Mouse (Mus musculus): ENCODE data around the gene Hist2h2aa2. TPM values are rescaled to one million over a fixed set of nuclear protein-coding genes. Genes with fewer than 3 reads are reported as not detected.
"Not testable (repeated sequence)": the region's sequence is repeated elsewhere in the genome, so short reads cannot be mapped to it uniquely, and the experiment has no call there.

Hist2h2aa2 gene
- polyA plus RNA-seq, 1 experiment from 2014 or later = 45.5 TPM

DNA sequence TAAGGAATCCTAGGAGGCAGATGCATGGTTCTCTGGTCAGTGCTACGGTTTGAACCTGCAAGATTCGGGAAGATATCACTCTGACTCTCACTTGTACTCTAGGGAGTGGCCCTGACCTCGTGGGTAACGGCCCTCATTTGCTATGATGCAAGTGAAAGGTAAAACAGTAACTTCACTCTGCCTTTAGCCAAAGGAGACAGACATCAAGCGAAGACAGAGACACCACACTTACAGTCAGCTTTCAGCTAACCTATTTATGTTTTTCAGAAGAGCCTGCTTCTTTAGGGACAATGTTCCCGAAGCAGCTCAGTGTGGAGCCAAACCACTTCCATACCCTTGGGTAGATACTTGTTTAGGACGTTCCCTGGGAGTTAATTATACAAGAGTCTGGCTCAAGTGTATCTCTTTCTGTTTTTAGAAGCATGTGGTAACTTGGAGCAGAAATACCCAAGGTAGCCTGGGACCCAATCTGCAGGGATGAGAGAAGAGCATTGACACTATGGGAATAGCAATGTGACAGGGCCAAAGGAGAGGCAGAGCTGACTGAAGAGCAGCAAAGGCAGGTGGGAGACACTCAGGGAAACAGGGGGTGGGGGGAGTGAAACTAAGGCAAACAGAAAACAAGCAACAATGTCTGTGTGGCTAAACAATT lies 4.0 kb upstream of the Hist2h2aa2 start:
- no peaks in the 10 kb centered on the region for H3K9me3 ChIP-seq (ENCODE audit: control insufficient read depth, low read length)
- WGBS = 77% methylated on average over 7 of the region's 7 CpGs
- H3K27ac ChIP-seq (ENCODE audit: low read depth) = peak overlapping the region; percentile 93
- ATAC-seq (replicated peaks; ENCODE audit: low FRiP score, low TSS enrichment, low read depth) (no peak), DNase-seq (ENCODE audit: low spot score) (no peak)
- H3K4me3 ChIP-seq (ENCODE audit: low read depth, low read length) = 0 out of 2 replicates have a peak overlapping the region, but pooled peaks have one; percentile 39
- H3K36me3 ChIP-seq (ENCODE audit: control insufficient read depth, insufficient read depth, low read length) = no peaks in the 10 kb centered on the region
- H3K4me2 ChIP-seq (ENCODE audit: low read length) = peak overlapping the region; percentile 53
- H3K27me3 ChIP-seq (replicated peaks; ENCODE audit: control insufficient read depth, insufficient read depth, low read length) = no peaks in the 10 kb centered on the region
- peaks cover 18% of the 10 kb centered on the region for H3K4me1 ChIP-seq (replicated peaks; ENCODE audit: control insufficient read depth, insufficient read depth, low read length)
- peak overlapping the region; percentile 69 for H3K9ac ChIP-seq (ENCODE audit: low read length)

DNA sequence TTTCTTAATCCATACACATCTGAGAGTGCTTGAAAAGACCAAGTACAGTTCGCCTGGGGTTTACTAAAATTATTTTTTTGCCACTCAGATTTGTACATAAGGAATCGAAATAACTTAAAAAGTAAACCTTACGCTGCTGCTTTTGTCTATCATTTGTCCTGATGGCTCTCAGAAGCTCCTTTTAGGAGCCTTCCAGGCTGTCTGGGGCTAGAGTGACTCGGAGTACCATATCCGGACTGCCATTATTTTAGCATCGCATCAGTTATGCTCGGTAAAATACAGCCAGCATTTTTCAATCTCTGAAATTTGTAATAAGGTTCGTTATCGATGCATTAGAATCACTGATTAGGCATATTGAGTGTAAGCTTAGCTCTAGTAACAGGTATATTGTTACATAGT lies 722 bp upstream of the Hist2h2aa2 start:
- Histone ChIP-seq H3K4me2 (ENCODE audit: low read length) (peak overlapping the region; percentile 51), H3K36me3 (ENCODE audit: control insufficient read depth, insufficient read depth, low read length) (no peaks in the 10 kb centered on the region), H3K27me3 (replicated peaks; ENCODE audit: control insufficient read depth, insufficient read depth, low read length) (no peaks in the 10 kb centered on the region), H3K9me3 (ENCODE audit: control insufficient read depth, low read length) (no peaks in the 10 kb centered on the region), H3K27ac (ENCODE audit: low read depth) (peak overlapping the region; percentile 87), H3K4me1 (replicated peaks; ENCODE audit: control insufficient read depth, insufficient read depth, low read length) (peaks cover 21% of the 10 kb centered on the region), H3K9ac (ENCODE audit: low read length) (peak overlapping the region; percentile 68), H3K4me3 (ENCODE audit: low read depth, low read length) (peak overlapping the region; percentile 29)
- DNase-seq (ENCODE audit: low spot score) = no peak
- 78% methylated on average over 9 of the region's 9 CpGs for WGBS
- ATAC-seq (replicated peaks; ENCODE audit: low FRiP score, low TSS enrichment, low read depth) = no peak

DNA sequence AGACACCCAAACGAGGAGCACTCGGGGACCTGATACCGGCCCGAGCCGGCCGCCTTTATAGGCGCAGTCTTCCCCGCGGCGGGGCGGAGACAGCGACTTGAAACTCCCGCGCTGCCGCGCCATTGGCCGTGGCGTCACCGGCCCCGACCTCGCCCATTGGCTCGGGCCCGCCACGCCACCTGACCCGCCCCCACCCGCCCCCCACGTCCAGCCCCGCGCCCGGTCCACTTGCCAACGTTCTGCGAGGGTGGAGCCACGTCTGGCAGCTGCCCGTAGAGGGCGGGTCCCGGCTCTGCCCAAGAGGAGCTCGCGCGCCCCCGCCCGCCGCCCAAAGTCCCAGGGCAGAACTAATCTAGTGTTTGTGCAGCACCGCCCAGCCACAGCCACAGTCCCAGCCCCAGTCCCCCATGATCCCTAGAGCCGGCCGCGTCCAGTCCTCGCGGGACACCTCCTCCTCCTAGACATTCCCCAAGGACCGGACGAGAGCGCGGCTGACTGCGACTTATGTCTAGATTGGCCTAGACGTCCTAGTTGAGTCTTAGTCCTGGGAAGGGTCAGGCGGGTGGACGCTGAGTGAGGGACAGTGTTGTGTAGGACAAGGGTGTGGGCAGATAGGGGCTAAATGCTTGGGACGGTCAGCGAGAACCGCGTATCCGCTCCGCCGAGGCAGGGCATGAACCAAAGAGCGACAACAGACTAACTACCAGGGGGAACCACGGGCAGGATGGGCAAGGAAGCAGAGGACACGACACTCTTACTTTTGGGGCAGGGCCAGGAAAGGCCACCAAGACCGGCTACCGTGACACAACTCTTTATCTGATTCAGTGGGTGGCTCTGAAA lies 902 bp downstream of the Hist2h2aa2 start, which contains the start of gene Hist2h3c2:
Gene Hist2h3c2 (minus strand): TSS at position 174 of the 840 bp plus-strand sequence.
- Histone ChIP-seq H3K4me2 (ENCODE audit: low read length) (peak within 1 kb of the TSS; percentile 58), H3K27ac (ENCODE audit: low read depth) (peak within 1 kb of the TSS; percentile 86), H3K9ac (ENCODE audit: low read length) (peak within 1 kb of the TSS; percentile 89), H3K4me3 (ENCODE audit: low read depth, low read length) (peak within 1 kb of the TSS; percentile 55), H3K4me1 (replicated peaks; ENCODE audit: control insufficient read depth, insufficient read depth, low read length) (peaks cover 16% of the 10 kb centered on the region)
- WGBS = under 1% methylated on average over 22 of the region's 68 CpGs
- ATAC-seq (replicated peaks; ENCODE audit: low FRiP score, low TSS enrichment, low read depth) = peak; percentile 87
- H3K27me3 ChIP-seq (replicated peaks; ENCODE audit: control insufficient read depth, insufficient read depth, low read length); H3K9me3 ChIP-seq (ENCODE audit: control insufficient read depth, low read length); H3K36me3 ChIP-seq (ENCODE audit: control insufficient read depth, insufficient read depth, low read length); DNase-seq (ENCODE audit: low spot score): not testable (repeated sequence)

DNA sequence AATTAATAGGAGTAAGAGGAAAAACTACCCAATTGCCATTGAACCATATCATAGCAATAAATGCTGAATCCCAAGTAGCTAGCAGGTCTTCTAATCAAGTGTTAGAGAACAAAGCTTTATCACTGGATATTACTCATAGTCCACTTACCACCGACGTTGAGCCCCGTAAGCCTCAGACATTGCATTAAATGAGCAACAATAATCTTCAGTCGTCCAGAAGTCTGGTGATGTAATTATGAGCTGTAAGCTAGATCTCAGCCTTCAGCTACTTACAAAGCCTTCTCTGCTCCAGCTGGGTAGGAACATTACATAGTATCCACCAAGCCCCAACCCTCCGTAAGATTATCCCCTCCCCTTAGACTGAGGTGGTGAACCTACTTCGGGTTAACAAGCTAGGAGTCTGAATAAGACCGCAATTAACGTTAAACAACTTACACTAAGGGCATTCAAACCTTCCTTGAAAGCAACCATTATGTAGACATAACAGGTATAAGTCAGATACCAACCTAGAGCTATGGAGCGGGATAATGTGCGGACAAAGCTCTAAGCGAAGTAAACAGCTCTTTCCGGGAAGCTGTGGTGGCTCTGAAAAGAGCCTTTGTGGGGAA lies 2.1 kb downstream of the Hist2h2aa2 start:
- no peaks in the 10 kb centered on the region for H3K36me3 ChIP-seq (ENCODE audit: control insufficient read depth, insufficient read depth, low read length)
- peak overlapping the region; percentile 86 for H3K27ac ChIP-seq (ENCODE audit: low read depth)
- DNase-seq (ENCODE audit: low spot score) (no peak), ATAC-seq (replicated peaks; ENCODE audit: low FRiP score, low TSS enrichment, low read depth) (no peak)
- H3K9ac ChIP-seq (ENCODE audit: low read length) = peak overlapping the region; percentile 89
- H3K27me3 ChIP-seq (replicated peaks; ENCODE audit: control insufficient read depth, insufficient read depth, low read length) = no peaks in the 10 kb centered on the region
- no peaks in the 10 kb centered on the region for H3K9me3 ChIP-seq (ENCODE audit: control insufficient read depth, low read length)
- WGBS = under 1% methylated on average over 12 of the region's 12 CpGs
- H3K4me2 ChIP-seq (ENCODE audit: low read length) = peak overlapping the region; percentile 58
- H3K4me3 ChIP-seq (ENCODE audit: low read depth, low read length) = peak overlapping the region; percentile 55
- peaks cover 11% of the 10 kb centered on the region for H3K4me1 ChIP-seq (replicated peaks; ENCODE audit: control insufficient read depth, insufficient read depth, low read length)

DNA sequence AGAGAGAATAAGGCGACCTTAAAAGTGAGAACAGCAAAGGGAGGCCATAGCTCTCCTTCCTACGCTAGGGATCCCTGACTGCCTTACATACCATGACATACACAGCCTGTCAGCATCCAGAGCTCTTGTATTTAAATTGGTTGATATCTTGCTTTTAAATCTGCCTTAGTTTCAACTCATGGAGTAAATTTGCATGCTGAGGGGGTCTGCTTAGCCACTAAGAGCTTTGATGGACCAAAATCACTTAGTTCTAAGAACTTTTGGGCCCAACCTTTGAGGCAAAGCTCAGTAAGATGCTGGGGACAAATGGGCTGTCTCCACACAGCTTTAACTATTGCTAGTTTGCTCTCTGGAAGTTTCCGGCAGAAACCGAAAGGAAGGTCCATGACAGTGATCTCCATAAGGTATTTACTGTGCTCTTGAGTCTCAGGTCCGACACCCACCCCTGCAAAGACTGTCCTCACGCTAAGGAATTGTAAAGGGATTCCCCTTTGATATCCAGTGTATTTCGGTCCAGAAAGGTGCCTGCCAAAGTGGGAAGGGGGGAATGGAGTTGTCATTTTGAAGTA lies 2.7 kb downstream of the Hist2h2aa2 start:
- Histone ChIP-seq H3K36me3 (ENCODE audit: control insufficient read depth, insufficient read depth, low read length) (no peaks in the 10 kb centered on the region), H3K4me1 (replicated peaks; ENCODE audit: control insufficient read depth, insufficient read depth, low read length) (peaks cover 11% of the 10 kb centered on the region), H3K9me3 (ENCODE audit: control insufficient read depth, low read length) (no peaks in the 10 kb centered on the region), H3K9ac (ENCODE audit: low read length) (peak overlapping the region; percentile 89), H3K27me3 (replicated peaks; ENCODE audit: control insufficient read depth, insufficient read depth, low read length) (no peaks in the 10 kb centered on the region), H3K27ac (ENCODE audit: low read depth) (peak overlapping the region; percentile 86), H3K4me3 (ENCODE audit: low read depth, low read length) (peak overlapping the region; percentile 55), H3K4me2 (ENCODE audit: low read length) (peak overlapping the region; percentile 58)
- 14% methylated on average over 7 of the region's 7 CpGs for WGBS
- ATAC-seq (replicated peaks; ENCODE audit: low FRiP score, low TSS enrichment, low read depth) (no peak), DNase-seq (ENCODE audit: low spot score) (peak; percentile 71)

DNA sequence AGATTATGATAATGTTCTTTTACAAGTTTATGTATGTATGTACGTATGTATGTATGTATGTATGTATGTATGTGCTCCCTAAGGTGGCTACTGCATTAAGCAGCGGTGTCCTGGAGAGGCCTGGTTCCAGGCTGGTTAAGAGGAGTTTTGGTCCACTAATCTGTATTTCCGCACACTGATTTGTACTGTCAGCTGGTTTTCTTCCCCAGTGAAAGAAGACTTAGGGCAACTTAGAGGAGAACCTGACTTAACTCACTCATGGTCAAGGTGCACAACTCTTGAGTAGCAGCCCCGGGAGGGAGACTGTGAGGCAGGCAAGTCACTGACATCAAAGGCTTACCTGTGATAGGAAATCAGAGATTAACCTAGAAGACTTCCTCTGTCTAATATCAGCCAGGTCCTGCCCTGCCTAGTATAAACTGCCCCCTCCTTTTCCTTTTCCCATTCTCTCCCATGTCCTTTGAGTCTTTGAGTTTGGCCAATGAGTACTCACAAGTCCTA lies 3.2 kb downstream of the Hist2h2aa2 start:
- peak overlapping the region; percentile 89 for H3K9ac ChIP-seq (ENCODE audit: low read length)
- peak overlapping the region; percentile 58 for H3K4me2 ChIP-seq (ENCODE audit: low read length)
- peak overlapping the region; percentile 55 for H3K4me3 ChIP-seq (ENCODE audit: low read depth, low read length)
- H3K4me1 ChIP-seq (replicated peaks; ENCODE audit: control insufficient read depth, insufficient read depth, low read length) = peaks cover 11% of the 10 kb centered on the region
- ATAC-seq (replicated peaks; ENCODE audit: low FRiP score, low TSS enrichment, low read depth) (no peak), DNase-seq (ENCODE audit: low spot score) (peak; percentile 58)
- H3K27ac ChIP-seq (ENCODE audit: low read depth) = peak overlapping the region; percentile 86; the same call in 1 of the 2 replicates
- H3K36me3 ChIP-seq (ENCODE audit: control insufficient read depth, insufficient read depth, low read length) = no peaks in the 10 kb centered on the region
- H3K27me3 ChIP-seq (replicated peaks; ENCODE audit: control insufficient read depth, insufficient read depth, low read length) = no peaks in the 10 kb centered on the region
- no peaks in the 10 kb centered on the region for H3K9me3 ChIP-seq (ENCODE audit: control insufficient read depth, low read length)
- 73% methylated on average over 4 of the region's 4 CpGs for WGBS

DNA sequence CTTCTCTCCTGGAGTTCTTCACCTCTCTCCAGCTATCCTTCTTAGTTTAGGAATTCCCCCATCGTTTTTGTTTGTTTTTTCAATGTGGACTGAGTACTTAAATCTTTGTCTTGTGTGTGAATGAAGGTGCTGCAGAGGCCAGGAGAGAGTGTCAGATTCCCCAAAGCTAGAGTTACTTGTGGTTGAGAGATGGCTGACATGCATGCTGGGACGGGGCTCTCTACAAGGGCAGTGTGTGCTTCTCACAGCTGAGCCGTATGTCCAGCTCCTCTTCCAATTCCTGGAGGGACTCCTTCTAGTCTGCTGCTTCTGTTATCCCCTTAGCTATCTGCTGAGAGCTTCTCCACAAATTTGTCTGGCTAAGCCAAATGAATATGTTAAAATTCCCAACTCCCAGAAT lies 4.2 kb downstream of the Hist2h2aa2 start:
- DNase-seq (ENCODE audit: low spot score) (no peak), ATAC-seq (replicated peaks; ENCODE audit: low FRiP score, low TSS enrichment, low read depth) (no peak)
- H3K4me1 ChIP-seq (replicated peaks; ENCODE audit: control insufficient read depth, insufficient read depth, low read length) = peaks cover 10% of the 10 kb centered on the region
- WGBS = 49% methylated on average over 3 of the region's 3 CpGs
- no peaks in the 10 kb centered on the region for H3K9me3 ChIP-seq (ENCODE audit: control insufficient read depth, low read length)
- no peak overlapping the region for H3K4me3 ChIP-seq (ENCODE audit: low read depth, low read length)
- no peaks in the 10 kb centered on the region for H3K36me3 ChIP-seq (ENCODE audit: control insufficient read depth, insufficient read depth, low read length)
- no peak overlapping the region for H3K27ac ChIP-seq (ENCODE audit: low read depth)
- no peaks in the 10 kb centered on the region for H3K27me3 ChIP-seq (replicated peaks; ENCODE audit: control insufficient read depth, insufficient read depth, low read length)
- H3K4me2 ChIP-seq (ENCODE audit: low read length) = no peak overlapping the region
- H3K9ac ChIP-seq (ENCODE audit: low read length) = no peak overlapping the region

DNA sequence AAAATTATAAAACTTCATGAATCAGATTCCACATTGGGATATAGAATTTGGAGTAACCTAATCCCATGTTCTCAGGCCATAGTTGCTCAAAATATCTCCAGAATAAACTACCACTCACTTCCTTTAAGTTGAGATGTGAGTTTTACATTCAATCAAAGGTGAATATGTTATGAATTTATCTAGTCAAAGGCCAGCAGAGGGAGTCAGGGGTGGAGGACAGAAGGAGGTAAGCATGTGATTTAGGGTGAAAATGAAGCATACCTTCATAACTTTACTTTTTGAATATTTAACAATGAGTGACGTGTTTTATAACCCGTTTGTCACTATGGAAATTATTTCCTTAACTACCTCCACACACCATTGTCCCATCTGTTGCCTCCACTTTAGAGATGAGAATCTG lies 5.2 kb downstream of the Hist2h2aa2 start:
- Histone ChIP-seq H3K27ac (ENCODE audit: low read depth) (no peak overlapping the region), H3K4me2 (ENCODE audit: low read length) (no peak overlapping the region), H3K9me3 (ENCODE audit: control insufficient read depth, low read length) (no peaks in the 10 kb centered on the region), H3K27me3 (replicated peaks; ENCODE audit: control insufficient read depth, insufficient read depth, low read length) (no peaks in the 10 kb centered on the region), H3K4me1 (replicated peaks; ENCODE audit: control insufficient read depth, insufficient read depth, low read length) (peaks cover 7% of the 10 kb centered on the region; the same call in 1 of the 2 replicates), H3K36me3 (ENCODE audit: control insufficient read depth, insufficient read depth, low read length) (no peaks in the 10 kb centered on the region), H3K9ac (ENCODE audit: low read length) (no peak overlapping the region), H3K4me3 (ENCODE audit: low read depth, low read length) (no peak overlapping the region)
- DNase-seq (ENCODE audit: low spot score) (no peak), ATAC-seq (replicated peaks; ENCODE audit: low FRiP score, low TSS enrichment, low read depth) (no peak)
- WGBS = 81% methylated on average over 2 of the region's 2 CpGs
